Comparison of ENCODE assay signal across 10 mouse cellular contexts in the genomic region with DNA sequence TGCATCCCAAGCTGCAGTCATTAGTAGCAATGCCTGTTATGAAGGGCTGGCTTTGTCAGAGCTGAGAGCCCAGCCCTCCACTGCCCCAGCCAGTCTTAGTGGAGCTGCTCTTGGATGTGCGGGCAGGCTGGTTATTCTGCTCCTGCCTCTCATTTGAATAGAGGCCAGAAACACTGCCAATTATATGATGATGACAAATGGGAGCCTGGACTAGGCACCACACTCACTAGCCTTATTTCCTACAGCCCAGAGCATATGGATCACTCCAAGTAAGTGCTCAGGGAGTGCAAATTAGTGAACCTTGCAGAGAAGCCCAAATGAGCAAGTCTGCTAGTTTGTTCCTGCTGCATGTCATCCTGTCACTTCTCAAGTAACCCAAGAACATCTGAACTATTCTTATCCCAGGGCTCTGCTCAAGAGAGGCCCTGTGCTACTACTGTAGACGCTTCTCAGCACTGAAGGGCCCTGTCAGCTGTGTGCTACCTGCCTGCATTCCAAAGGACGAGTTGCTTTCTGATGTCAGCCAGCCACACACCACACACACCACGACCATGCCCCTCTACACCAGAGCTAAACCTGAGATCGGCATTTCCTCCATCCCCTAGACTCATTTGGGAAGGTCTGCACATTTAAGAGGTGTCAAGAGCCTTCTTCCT.
DNase-seq lines count a peak whose midpoint lies in the region; ATAC-seq and TF ChIP-seq lines count a peak whose summit lies in the region.
"Had no signal": no experiment of that assay in that cellular context is flagged by ENCODE, and none has a peak within 500 bp of the region (broad histone marks: within the 10 kb centered on the region; RNA-seq: fewer than 3 reads in every experiment).

No protein-coding gene starts in this region.

- no peaks in the 10 kb centered on the region for H3K9me3 ChIP-seq in heart, embryonic 10.5 days
- H3K9me3 ChIP-seq in liver, postnatal 0 days (ENCODE audit: low read length) = no peaks in the 10 kb centered on the region
- H3K9me3 ChIP-seq: embryonic facial prominence, embryonic 15.5 days; liver, embryonic 13.5 days had no signal

- WGBS in heart, embryonic 10.5 days = 23% methylated on average over 5 of the region's 5 CpGs
- WGBS in liver, postnatal 0 days (ENCODE audit: insufficient replicate concordance) = 60% methylated on average over 5 of the region's 5 CpGs

- no peaks in the 10 kb centered on the region for H3K36me3 ChIP-seq in heart, embryonic 10.5 days
- H3K36me3 ChIP-seq in liver, postnatal 0 days (replicated peaks; ENCODE audit: insufficient read depth, low read length) = no peaks in the 10 kb centered on the region
- H3K36me3 ChIP-seq: embryonic facial prominence, embryonic 15.5 days; liver, embryonic 13.5 days had no signal

- H3K27ac ChIP-seq in heart, embryonic 10.5 days = peak overlapping the region; percentile 72; the same call in 1 of the 2 replicates
- no peak overlapping the region for H3K27ac ChIP-seq in liver, postnatal 0 days (ENCODE audit: low read depth)
- H3K27ac ChIP-seq: embryonic facial prominence, embryonic 15.5 days; liver, embryonic 13.5 days had no signal

- no peak overlapping the region for H3K4me2 ChIP-seq in liver, postnatal 0 days (ENCODE audit: low read depth, low read length)
- H3K4me2 ChIP-seq: embryonic facial prominence, embryonic 15.5 days; liver, embryonic 13.5 days had no signal

- H3K9ac ChIP-seq in liver, postnatal 0 days (replicated peaks) = no peak overlapping the region
- H3K9ac ChIP-seq: embryonic facial prominence, embryonic 15.5 days; liver, embryonic 13.5 days had no signal

- no peaks in the 10 kb centered on the region for H3K27me3 ChIP-seq in heart, embryonic 10.5 days (ENCODE audit: insufficient read depth, poor library complexity, severe bottlenecking)
- no peaks in the 10 kb centered on the region for H3K27me3 ChIP-seq in liver, postnatal 0 days (ENCODE audit: insufficient read depth, low read length)
- H3K27me3 ChIP-seq: embryonic facial prominence, embryonic 15.5 days; liver, embryonic 13.5 days had no signal

- no peak for ATAC-seq in liver, postnatal 0 days

- H3K4me1 ChIP-seq in heart, embryonic 10.5 days = peaks cover 24% of the 10 kb centered on the region
- H3K4me1 ChIP-seq in liver, postnatal 0 days (ENCODE audit: insufficient read depth) = no peaks in the 10 kb centered on the region
- H3K4me1 ChIP-seq: embryonic facial prominence, embryonic 15.5 days; liver, embryonic 13.5 days had no signal

- TF ChIP-seq CTCF in liver, postnatal 0 days (IDR thresholded peaks at IDR 0.05; ENCODE audit: low read depth) = no peak

- TF ChIP-seq EP300 in liver, postnatal 0 days (IDR thresholded peaks at IDR 0.05; ENCODE audit: low read depth) = no peak

- no peak overlapping the region for H3K4me3 ChIP-seq in heart, embryonic 10.5 days
- H3K4me3 ChIP-seq in liver, postnatal 0 days (ENCODE audit: low read depth, low read length) = no peak overlapping the region
- H3K4me3 ChIP-seq: embryonic facial prominence, embryonic 15.5 days; liver, embryonic 13.5 days had no signal

- DNase-seq in heart, embryonic 10.5 days (ENCODE audit: low spot score) = no peak
- DNase-seq in heart, postnatal 4 days = no peak
- peak; percentile 51 to 52 for DNase-seq in right cerebral cortex, postnatal 10 days (ENCODE audit: low spot score in 2 of 2)
- no peak for DNase-seq in right cerebral cortex, postnatal 4 days
- peak; percentile 20 to 53 for DNase-seq in layer of hippocampus, adult 18-20 months (ENCODE audit: low spot score in 2 of 2)
- DNase-seq in testis, postnatal 10 days (ENCODE audit: low spot score) = no peak
- DNase-seq in spleen, adult 12 weeks (ENCODE audit: low spot score) = no peak
- DNase-seq in liver, postnatal 0 days = no peak
- DNase-seq: liver, embryonic 13.5 days had no signal

Comparison
In these comparisons a context has a peak if more than half of its experiments do, and no peak if none do; other contexts are left out.
1. DNase-seq: peak in right cerebral cortex, postnatal 10 days (2 of 2) and layer of hippocampus, adult 18-20 months (2 of 2); none in heart, embryonic 10.5 days (single experiment), heart, postnatal 4 days (single experiment), right cerebral cortex, postnatal 4 days (single experiment), testis, postnatal 10 days (single experiment), spleen, adult 12 weeks (single experiment) and liver, postnatal 0 days (single experiment).